Mouse (Mus musculus): Measurements from ENCODE around the gene Hnrnph1.
A peak's percentile ranks its signal among the peaks of the same experiment; 100 is the strongest.

Gene Hnrnph1

GRCm38 (mm10) chr11:50373086-50373485 lies 3.7 kb upstream of the Hnrnph1 start:
- peak; percentile 3 to 19 for DNase-seq (ENCODE audit: low spot score in 2 of 2)

GRCm38 (mm10) chr11:50373621-50374020 lies 3.2 kb upstream of the Hnrnph1 start:
- peak; percentile 6 to 19 for DNase-seq (ENCODE audit: low spot score in 2 of 2)

- DNase-seq (ENCODE audit: low spot score in 2 of 2): peak; percentile 24 to 28
Measured at GRCm38 (mm10) chr11:50374286-50375015, 2.3 kb upstream of the Hnrnph1 start.

- DNase-seq (ENCODE audit: low spot score in 2 of 2): peak in 1 of 2 experiments; percentile 14
Measured at GRCm38 (mm10) chr11:50375421-50375820, 1.4 kb upstream of the Hnrnph1 start.

GRCm38 (mm10) chr11:50376156-50376790 lies 517 bp upstream of the Hnrnph1 start:
- peak in 1 of 2 experiments; percentile 20 for DNase-seq (ENCODE audit: low spot score in 2 of 2)

- peak; percentile 81 to 85 for DNase-seq (ENCODE audit: low spot score in 2 of 2)
Measured at GRCm38 (mm10) chr11:50377892-50378684, 1.3 kb downstream of the Hnrnph1 start.

- DNase-seq (ENCODE audit: low spot score in 2 of 2): no peak
Measured at GRCm38 (mm10) chr11:50379023-50379752, 2.4 kb downstream of the Hnrnph1 start.

- DNase-seq (ENCODE audit: low spot score in 2 of 2): no peak
Measured at GRCm38 (mm10) chr11:50381311-50381710, 4.5 kb downstream of the Hnrnph1 start.

- DNase-seq (ENCODE audit: low spot score in 2 of 2): no peak
Measured at GRCm38 (mm10) chr11:50387167-50387679, 10.4 kb downstream of the Hnrnph1 start.

- DNase-seq (ENCODE audit: low spot score in 2 of 2): no peak
Measured at GRCm38 (mm10) chr11:50387697-50388096, 10.9 kb downstream of the Hnrnph1 start.

- DNase-seq (ENCODE audit: low spot score in 2 of 2): no peak
Measured at GRCm38 (mm10) chr11:50388217-50388929, 11.6 kb downstream of the Hnrnph1 start.

GRCm38 (mm10) chr11:50389011-50389410 lies 12.2 kb downstream of the Hnrnph1 start:
- DNase-seq (ENCODE audit: low spot score in 2 of 2): no peak

- DNase-seq (ENCODE audit: low spot score in 2 of 2): peak in 1 of 2 experiments; percentile 32
Measured at GRCm38 (mm10) chr11:50389616-50390015, 12.8 kb downstream of the Hnrnph1 start.

GRCm38 (mm10) chr11:50391272-50391960 lies 14.6 kb downstream of the Hnrnph1 start:
- no peak for DNase-seq (ENCODE audit: low spot score in 2 of 2)

GRCm38 (mm10) chr11:50393306-50393705 lies 16.5 kb downstream of the Hnrnph1 start:
- no peak for DNase-seq (ENCODE audit: low spot score in 2 of 2)

- no peak for DNase-seq (ENCODE audit: low spot score in 2 of 2)
Measured at GRCm38 (mm10) chr11:50394731-50395130, 17.9 kb downstream of the Hnrnph1 start.

GRCm38 (mm10) chr11:50396766-50397307 lies 20.0 kb downstream of the Hnrnph1 start:
- no peak for DNase-seq (ENCODE audit: low spot score in 2 of 2)

GRCm38 (mm10) chr11:50397316-50397715 lies 20.5 kb downstream of the Hnrnph1 start:
- no peak for DNase-seq (ENCODE audit: low spot score in 2 of 2)

- DNase-seq (ENCODE audit: low spot score in 2 of 2): no peak
Measured at GRCm38 (mm10) chr11:50398803-50399202, 22.0 kb downstream of the Hnrnph1 start.

- no peak for DNase-seq (ENCODE audit: low spot score in 2 of 2)
Measured at GRCm38 (mm10) chr11:50402481-50402880, 25.7 kb downstream of the Hnrnph1 start.

Data from right cerebral cortex, postnatal 10 days (tissue).